ENCODE assay signal across 20 mouse cellular contexts in genomic region chr16:74795360-74796302, GRCm38 (mm10).
A peak's percentile ranks its signal among the peaks of the same experiment; 100 is the strongest.
DNase-seq lines count a peak whose midpoint lies in the region; ATAC-seq and TF ChIP-seq lines count a peak whose summit lies in the region.
"Had no signal": no experiment of that assay in that cellular context is flagged by ENCODE, and none has a peak within 500 bp of the region (broad histone marks: within the 10 kb centered on the region; RNA-seq: fewer than 3 reads in every experiment).

No protein-coding gene starts in this region.

- no peak overlapping the region for H3K4me2 ChIP-seq in forebrain, embryonic 12.5 days
- no peak overlapping the region for H3K4me2 ChIP-seq in forebrain, embryonic 11.5 days (ENCODE audit: low read depth, low read length, severe bottlenecking)
- H3K4me2 ChIP-seq in lung, postnatal 0 days (replicated peaks; ENCODE audit: low read depth, low read length), result no peak overlapping the region
- H3K4me2 ChIP-seq: embryonic facial prominence, embryonic 15.5 days; forebrain, embryonic 13.5 days; heart, embryonic 12.5 days; liver, embryonic 13.5 days; midbrain, embryonic 13.5 days had no signal

- no peak overlapping the region for H3K4me3 ChIP-seq in forebrain, embryonic 12.5 days (replicated peaks)
- H3K4me3 ChIP-seq in forebrain, embryonic 11.5 days (ENCODE audit: low read depth, low read length), result no peak overlapping the region
- no peak overlapping the region for H3K4me3 ChIP-seq in lung, postnatal 0 days (ENCODE audit: low read depth, low read length)
- H3K4me3 ChIP-seq in lung, adult 2 months (replicated peaks; ENCODE audit: extremely low read depth, low read depth, low read length), result no peak overlapping the region
- no peak overlapping the region for H3K4me3 ChIP-seq in limb, embryonic 10.5 days
- H3K4me3 ChIP-seq in midbrain, embryonic 10.5 days, result no peak overlapping the region
- H3K4me3 ChIP-seq: embryonic facial prominence, embryonic 15.5 days; forebrain, embryonic 13.5 days; heart, embryonic 12.5 days; liver, embryonic 13.5 days; midbrain, embryonic 13.5 days had no signal

- TF ChIP-seq EP300 in lung, postnatal 0 days (IDR thresholded peaks at IDR 0.05), result no peak

- WGBS in forebrain, embryonic 12.5 days, result 54% methylated on average over 5 of the region's 5 CpGs
- WGBS in forebrain, embryonic 11.5 days, result 58% methylated on average over 5 of the region's 5 CpGs
- 55% methylated on average over 5 of the region's 5 CpGs for WGBS in lung, postnatal 0 days
- WGBS in lung, adult 2 months, result 68% methylated on average over 5 of the region's 5 CpGs
- WGBS in limb, embryonic 10.5 days, result 17% methylated on average over 5 of the region's 5 CpGs
- 61% methylated on average over 5 of the region's 5 CpGs for WGBS in midbrain, embryonic 10.5 days

- H3K27ac ChIP-seq in forebrain, embryonic 12.5 days, result no peak overlapping the region
- H3K27ac ChIP-seq in forebrain, embryonic 11.5 days (ENCODE audit: low read depth, low read length), result no peak overlapping the region
- no peak overlapping the region for H3K27ac ChIP-seq in lung, postnatal 0 days (ENCODE audit: low read length)
- H3K27ac ChIP-seq in limb, embryonic 10.5 days, result peak overlapping the region; percentile 71
- H3K27ac ChIP-seq in midbrain, embryonic 10.5 days (replicated peaks), result no peak overlapping the region
- H3K27ac ChIP-seq: embryonic facial prominence, embryonic 15.5 days; forebrain, embryonic 13.5 days; liver, embryonic 13.5 days; midbrain, embryonic 13.5 days had no signal

- no peak for DNase-seq in forebrain, embryonic 11.5 days (ENCODE audit: low spot score)
- peak; percentile 5 for DNase-seq in lung, postnatal 0 days (ENCODE audit: low spot score)
- DNase-seq in lung, adult 2 months, result no peak
- DNase-seq in limb, embryonic 10.5 days (ENCODE audit: low spot score), result peak; percentile 61
- peak; percentile 4 for DNase-seq in yolk sac, embryonic 10.5 days (ENCODE audit: low spot score)
- DNase-seq in midbrain, embryonic 10.5 days (ENCODE audit: low spot score), result no peak
- DNase-seq in thymus, postnatal 14 days, result no peak
- DNase-seq: adrenal gland, postnatal 25 days; cerebellum, postnatal 10 days; heart, postnatal 36 days; liver, embryonic 13.5 days; lung, postnatal 14 days; thymus, adult 18-20 months had no signal

- peak; percentile 36; the same call in 1 of the 2 replicates for ATAC-seq in forebrain, embryonic 12.5 days (ENCODE audit: low FRiP score)
- no peak for ATAC-seq in forebrain, embryonic 11.5 days (replicated peaks; ENCODE audit: low FRiP score)
- ATAC-seq in lung, postnatal 0 days, result no peak
- ATAC-seq: forebrain, embryonic 13.5 days; intestine, embryonic 16.5 days; midbrain, embryonic 13.5 days had no signal

- no peaks in the 10 kb centered on the region for H3K27me3 ChIP-seq in forebrain, embryonic 12.5 days
- H3K27me3 ChIP-seq in forebrain, embryonic 11.5 days (ENCODE audit: control insufficient read depth, insufficient read depth, low read length), result no peaks in the 10 kb centered on the region
- no peaks in the 10 kb centered on the region for H3K27me3 ChIP-seq in lung, postnatal 0 days (replicated peaks; ENCODE audit: insufficient read depth, low read length)
- no peaks in the 10 kb centered on the region for H3K27me3 ChIP-seq in limb, embryonic 10.5 days (ENCODE audit: low read depth, poor library complexity, severe bottlenecking)
- no peaks in the 10 kb centered on the region for H3K27me3 ChIP-seq in midbrain, embryonic 10.5 days (ENCODE audit: low read depth, poor library complexity, severe bottlenecking)
- H3K27me3 ChIP-seq: CH12.LX; embryonic facial prominence, embryonic 15.5 days; forebrain, embryonic 13.5 days; heart, embryonic 12.5 days; liver, embryonic 13.5 days; midbrain, embryonic 13.5 days had no signal

- TF ChIP-seq POLR2A in lung, adult 2 months (IDR thresholded peaks at IDR 0.05; ENCODE audit: borderline replicate concordance, extremely low read depth, low read depth, low read length), result no peak

- TF ChIP-seq CTCF in lung, postnatal 0 days (IDR thresholded peaks at IDR 0.05), result no peak
- no peak for TF ChIP-seq CTCF in lung, adult 2 months (IDR thresholded peaks at IDR 0.05; ENCODE audit: insufficient read depth, low read length)

- H3K9me3 ChIP-seq in forebrain, embryonic 12.5 days, result no peaks in the 10 kb centered on the region
- H3K9me3 ChIP-seq in forebrain, embryonic 11.5 days (ENCODE audit: control insufficient read depth, low read length), result no peaks in the 10 kb centered on the region
- no peaks in the 10 kb centered on the region for H3K9me3 ChIP-seq in lung, postnatal 0 days (ENCODE audit: low read length)
- no peaks in the 10 kb centered on the region for H3K9me3 ChIP-seq in limb, embryonic 10.5 days (replicated peaks)
- no peaks in the 10 kb centered on the region for H3K9me3 ChIP-seq in midbrain, embryonic 10.5 days (replicated peaks)
- H3K9me3 ChIP-seq: embryonic facial prominence, embryonic 15.5 days; forebrain, embryonic 13.5 days; heart, embryonic 12.5 days; liver, embryonic 13.5 days; midbrain, embryonic 13.5 days had no signal

- no peak overlapping the region for H3K9ac ChIP-seq in forebrain, embryonic 12.5 days
- no peak overlapping the region for H3K9ac ChIP-seq in forebrain, embryonic 11.5 days (ENCODE audit: low read length)
- no peak overlapping the region for H3K9ac ChIP-seq in lung, postnatal 0 days (replicated peaks; ENCODE audit: low read depth)
- H3K9ac ChIP-seq: embryonic facial prominence, embryonic 15.5 days; forebrain, embryonic 13.5 days; heart, embryonic 12.5 days; liver, embryonic 13.5 days; midbrain, embryonic 13.5 days had no signal

- no peaks in the 10 kb centered on the region for H3K36me3 ChIP-seq in forebrain, embryonic 12.5 days (replicated peaks)
- no peaks in the 10 kb centered on the region for H3K36me3 ChIP-seq in forebrain, embryonic 11.5 days (ENCODE audit: control insufficient read depth, insufficient read depth, low read length)
- H3K36me3 ChIP-seq in lung, postnatal 0 days (ENCODE audit: insufficient read depth, low read length), result no peaks in the 10 kb centered on the region
- no peaks in the 10 kb centered on the region for H3K36me3 ChIP-seq in limb, embryonic 10.5 days
- no peaks in the 10 kb centered on the region for H3K36me3 ChIP-seq in midbrain, embryonic 10.5 days
- H3K36me3 ChIP-seq: embryonic facial prominence, embryonic 15.5 days; heart, embryonic 12.5 days; liver, embryonic 13.5 days; midbrain, embryonic 13.5 days had no signal

- H3K4me1 ChIP-seq in forebrain, embryonic 12.5 days, result no peaks in the 10 kb centered on the region
- H3K4me1 ChIP-seq in forebrain, embryonic 11.5 days (replicated peaks; ENCODE audit: control insufficient read depth, insufficient read depth, low read length), result no peaks in the 10 kb centered on the region
- H3K4me1 ChIP-seq in lung, postnatal 0 days (ENCODE audit: insufficient read depth, low read depth, low read length), result no peaks in the 10 kb centered on the region
- no peaks in the 10 kb centered on the region for H3K4me1 ChIP-seq in lung, adult 2 months (ENCODE audit: control insufficient read depth, insufficient read depth, low read length)
- H3K4me1 ChIP-seq in limb, embryonic 10.5 days, result peaks cover 35% of the 10 kb centered on the region
- H3K4me1 ChIP-seq in midbrain, embryonic 10.5 days, result no peaks in the 10 kb centered on the region; the same call in 1 of the 2 replicates
- H3K4me1 ChIP-seq: embryonic facial prominence, embryonic 15.5 days; forebrain, embryonic 13.5 days; heart, embryonic 12.5 days; liver, embryonic 13.5 days; midbrain, embryonic 13.5 days had no signal

Comparison
In these comparisons a context has a peak if more than half of its experiments do, and no peak if none do; other contexts are left out.
1. DNase-seq: peak in lung, postnatal 0 days (single experiment), limb, embryonic 10.5 days (single experiment) and yolk sac, embryonic 10.5 days (single experiment); none in forebrain, embryonic 11.5 days (single experiment), lung, adult 2 months (single experiment), midbrain, embryonic 10.5 days (single experiment) and thymus, postnatal 14 days (single experiment).